11 mouse cellular contexts compared by ENCODE assay signal in the genomic region with DNA sequence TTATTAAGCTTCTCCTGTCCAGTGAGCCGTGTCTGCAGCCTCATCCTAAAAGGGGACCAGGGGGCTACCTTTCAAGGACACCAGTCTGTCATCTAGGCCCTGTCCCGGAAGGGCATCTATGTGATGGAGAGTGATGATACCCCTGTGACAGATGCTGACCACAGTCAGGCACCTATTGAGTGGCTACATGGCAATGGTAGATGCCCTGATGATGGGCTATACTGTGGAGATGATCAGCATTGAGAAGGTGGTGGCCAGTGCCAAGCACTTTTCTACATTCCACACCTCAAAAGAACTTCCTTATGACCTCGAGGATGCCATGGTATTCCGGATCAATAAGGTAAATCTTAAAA.
DNase-seq lines count a peak whose midpoint lies in the region; ATAC-seq lines count a peak whose summit lies in the region.
"Had no signal": no experiment of that assay in that cellular context is flagged by ENCODE, and none has a peak within 500 bp of the region (broad histone marks: within the 10 kb centered on the region; RNA-seq: fewer than 3 reads in every experiment).

No protein-coding gene starts in this region.

- peak overlapping the region; percentile 62; the same call in 1 of the 2 replicates for H3K9ac ChIP-seq in lung, embryonic 16.5 days (ENCODE audit: low read length)
- H3K9ac ChIP-seq in limb, embryonic 11.5 days (ENCODE audit: low read length) = peak overlapping the region; percentile 85; the same call in 1 of the 2 replicates
- no peak overlapping the region for H3K9ac ChIP-seq in stomach, embryonic 15.5 days
- H3K9ac ChIP-seq: liver, postnatal 0 days had no signal

- H3K9me3 ChIP-seq in heart, embryonic 10.5 days = no peaks in the 10 kb centered on the region
- no peaks in the 10 kb centered on the region for H3K9me3 ChIP-seq in lung, embryonic 16.5 days (ENCODE audit: control insufficient read depth, low read length)
- H3K9me3 ChIP-seq in limb, embryonic 11.5 days (ENCODE audit: control insufficient read depth, low read length) = no peaks in the 10 kb centered on the region
- no peaks in the 10 kb centered on the region for H3K9me3 ChIP-seq in stomach, embryonic 15.5 days

- peaks cover 37% of the 10 kb centered on the region for H3K27me3 ChIP-seq in heart, embryonic 10.5 days (ENCODE audit: insufficient read depth, poor library complexity, severe bottlenecking)
- no peaks in the 10 kb centered on the region for H3K27me3 ChIP-seq in lung, embryonic 16.5 days (ENCODE audit: control insufficient read depth, insufficient read depth, low read depth, low read length)
- H3K27me3 ChIP-seq in limb, embryonic 11.5 days (ENCODE audit: control insufficient read depth, insufficient read depth, low read length) = no peaks in the 10 kb centered on the region
- no peaks in the 10 kb centered on the region for H3K27me3 ChIP-seq in stomach, embryonic 15.5 days (replicated peaks)
- H3K27me3 ChIP-seq: Patski had no signal

- 83% methylated on average over 4 of the region's 4 CpGs for WGBS in heart, embryonic 10.5 days
- 86% methylated on average over 4 of the region's 4 CpGs for WGBS in lung, embryonic 16.5 days
- 83% methylated on average over 4 of the region's 4 CpGs for WGBS in limb, embryonic 11.5 days
- 83% methylated on average over 4 of the region's 4 CpGs for WGBS in stomach, embryonic 15.5 days

- H3K4me2 ChIP-seq in lung, embryonic 16.5 days (ENCODE audit: low read depth, low read length) = peak overlapping the region; percentile 78
- H3K4me2 ChIP-seq in limb, embryonic 11.5 days (ENCODE audit: low read depth, severe bottlenecking) = peak overlapping the region; percentile 69; the same call in 1 of the 2 replicates
- H3K4me2 ChIP-seq in stomach, embryonic 15.5 days = peak overlapping the region; percentile 64

- H3K27ac ChIP-seq in heart, embryonic 10.5 days = peak overlapping the region; percentile 81
- no peak overlapping the region for H3K27ac ChIP-seq in lung, embryonic 16.5 days (ENCODE audit: low read length)
- no peak overlapping the region for H3K27ac ChIP-seq in limb, embryonic 11.5 days (replicated peaks; ENCODE audit: low read depth, low read length)
- H3K27ac ChIP-seq in stomach, embryonic 15.5 days = no peak overlapping the region

- peaks cover 9% of the 10 kb centered on the region for H3K4me1 ChIP-seq in heart, embryonic 10.5 days
- H3K4me1 ChIP-seq in lung, embryonic 16.5 days (replicated peaks; ENCODE audit: control insufficient read depth, insufficient read depth, low read length) = peaks cover 3% of the 10 kb centered on the region; the same call in 1 of the 2 replicates
- H3K4me1 ChIP-seq in limb, embryonic 11.5 days (ENCODE audit: control insufficient read depth, insufficient read depth, low read length) = peaks cover 5% of the 10 kb centered on the region; the same call in 1 of the 2 replicates
- peaks cover 4% of the 10 kb centered on the region; the same call in 1 of the 2 replicates for H3K4me1 ChIP-seq in stomach, embryonic 15.5 days

- 0 out of 2 replicates have a peak, but pooled peaks cover 3% of the 10 kb centered on the region for H3K36me3 ChIP-seq in heart, embryonic 10.5 days
- no peaks in the 10 kb centered on the region for H3K36me3 ChIP-seq in lung, embryonic 16.5 days (ENCODE audit: control insufficient read depth, insufficient read depth, low read length)
- H3K36me3 ChIP-seq in limb, embryonic 11.5 days (ENCODE audit: control insufficient read depth, insufficient read depth, low read length) = no peaks in the 10 kb centered on the region; the same call in 1 of the 2 replicates
- H3K36me3 ChIP-seq in stomach, embryonic 15.5 days = no peaks in the 10 kb centered on the region

- no peak for ATAC-seq in lung, embryonic 16.5 days (ENCODE audit: low read depth)
- no peak for ATAC-seq in limb, embryonic 11.5 days (ENCODE audit: insufficient number of reproducible peaks, low FRiP score, low TSS enrichment, low read depth)
- no peak for ATAC-seq in stomach, embryonic 15.5 days (ENCODE audit: insufficient read depth, low FRiP score, low read depth)
- ATAC-seq: liver, postnatal 0 days; Patski had no signal

- no peak overlapping the region for H3K4me3 ChIP-seq in heart, embryonic 10.5 days
- H3K4me3 ChIP-seq in lung, embryonic 16.5 days (ENCODE audit: low read length) = peak overlapping the region; percentile 39; the same call in 1 of the 2 replicates
- no peak overlapping the region for H3K4me3 ChIP-seq in limb, embryonic 11.5 days (ENCODE audit: low read depth, low read length)
- H3K4me3 ChIP-seq in stomach, embryonic 15.5 days (replicated peaks) = peak overlapping the region; percentile 27

- no peak for DNase-seq in heart, embryonic 10.5 days (ENCODE audit: low spot score)
- DNase-seq in heart, adult 11 months = no peak
- DNase-seq in lung, postnatal 10 days = no peak
- DNase-seq in limb, embryonic 11.5 days (ENCODE audit: low spot score) = no peak
- DNase-seq in MN1 (ENCODE audit: low spot score) = no peak
- no peak for DNase-seq in right cerebral cortex, postnatal 25 days
- DNase-seq: liver, postnatal 0 days; spleen, adult 18-20 months had no signal

Comparison
In these comparisons a context has a peak if more than half of its experiments do, and no peak if none do; other contexts are left out.
1. H3K4me3 ChIP-seq: peak in lung, embryonic 16.5 days (single experiment) and stomach, embryonic 15.5 days (single experiment); none in heart, embryonic 10.5 days (single experiment) and limb, embryonic 11.5 days (single experiment).
2. Peak in every context shown above with its lines, with median percentiles within 50 percentile points of each other: H3K4me2 ChIP-seq.